Mouse (Mus musculus) liver, adult 2 months (tissue): ENCODE results near the gene Aspscr1. TPM values are rescaled to one million over a fixed set of nuclear protein-coding genes. Genes with fewer than 3 reads are reported as not detected.
A peak's percentile ranks its signal among the peaks of the same experiment; 100 is the strongest.

Experiments
- DNase-seq: peaks from one replicate; pipeline ENCODE4 v3.0.0-alpha.2; 2011; ENCODE audit warnings: low read depth, low spot score; ENCODE audit errors: extremely low read depth
- H3K27ac ChIP-seq: fragments of 200-500 bp; replicated peaks from 2 replicates; pipeline ENCODE4 v1.5.1; 2012; ENCODE audit warnings: low read depth, mild to moderate bottlenecking, control low read depth, inconsistent platforms, low read length; ENCODE audit not compliant: insufficient read depth
- H3K27me3 ChIP-seq: fragments of 200-500 bp; 2 replicates; pipeline ENCODE4 v1.6.1; 2012; ENCODE audit warnings: mild to moderate bottlenecking, moderate library complexity, low read length, inconsistent platforms; ENCODE audit not compliant: control insufficient read depth, insufficient read depth
- H3K36me3 ChIP-seq: fragments of 200-500 bp; 2 replicates; pipeline ENCODE4 v1.6.1; 2012; ENCODE audit warnings: low read length, inconsistent platforms; ENCODE audit not compliant: control insufficient read depth, insufficient read depth
- H3K4me1 ChIP-seq: fragments of 200-500 bp; 2 replicates; pipeline ENCODE4 v1.6.1; 2011; ENCODE audit warnings: low read length; ENCODE audit not compliant: control insufficient read depth, insufficient read depth
- H3K4me3 ChIP-seq: fragments of 200-500 bp; 2 replicates; pipeline ENCODE4 v1.5.1; 2011; ENCODE audit warnings: low read depth, mild to moderate bottlenecking, control low read depth, low read length, moderate library complexity; ENCODE audit not compliant: insufficient read depth
- H3K79me2 ChIP-seq: fragments of 200-500 bp; 2 replicates; pipeline ENCODE4 v1.6.1; 2012; ENCODE audit warnings: inconsistent platforms, mild to moderate bottlenecking, low read length, moderate library complexity; ENCODE audit not compliant: control insufficient read depth, insufficient read depth
- H3K9ac ChIP-seq: fragments of 200-500 bp; 2 replicates; pipeline ENCODE4 v1.6.1; 2012; ENCODE audit warnings: low read depth, mild to moderate bottlenecking, control low read depth, inconsistent platforms, low read length
- CTCF ChIP-seq: fragments of 200-500 bp; IDR thresholded peaks from 2 replicates; pipeline ENCODE4 v1.5.1; 2011; ENCODE audit warnings: low read depth, low read length, control low read depth
- POLR2A ChIP-seq: fragments of 200-500 bp; IDR thresholded peaks from 2 replicates; pipeline ENCODE4 v1.6.1; 2011; ENCODE audit warnings: low read length, control low read depth; ENCODE audit not compliant: insufficient read depth; ENCODE audit errors: extremely low read depth
- WGBS: fragments of 180-500 bp; shearing (Covaris S2); methylation state at CpG from one replicate; pipeline ENCODE4 v1.1.7; 2018; 5-methylcytosine and 5-hydroxymethylcytosine counted together
- polyA plus RNA-seq: library from polyadenylated mRNA; depleted of rRNA; stranded (reverse); fragments of >200 nt; gene quantifications from 2 replicates; pipeline ENCODE4 v1.2.3, GENCODE M21; 2012
- total RNA-seq: library from RNA; depleted of rRNA; stranded (reverse); fragments of >200 nt; gene quantifications from 2 replicates; pipeline ENCODE4 v1.2.3, GENCODE M21; 2014

Aspscr1 gene
- total and polyA plus RNA-seq, 2 experiments: 49.3 to 142 TPM

- Histone ChIP-seq H3K79me2 (no peaks in the 10 kb centered on the region), H3K9ac (peak overlapping the region; percentile 67; the same call in 1 of the 2 replicates), H3K4me1 (peaks cover 11% of the 10 kb centered on the region; the same call in 1 of the 2 replicates), H3K27ac (no peak overlapping the region), H3K27me3 (no peaks in the 10 kb centered on the region), H3K36me3 (peaks cover 4% of the 10 kb centered on the region), H3K4me3 (peak overlapping the region; percentile 42; the same call in 1 of the 2 replicates)
- TF ChIP-seq CTCF (no peak), POLR2A (0 out of 2 replicates have a peak, but pooled peaks have one; percentile 9)
- DNase-seq: no peak
- 20% methylated on average over 21 of the region's 21 CpGs for WGBS
Observed at GRCm38 (mm10) chr11:120722067-120722630, 49.4 kb downstream of the Aspscr1 start.

- TF ChIP-seq CTCF (no peak), POLR2A (no peak)
- Histone ChIP-seq H3K9ac (no peak overlapping the region), H3K27me3 (no peaks in the 10 kb centered on the region), H3K36me3 (peaks cover 4% of the 10 kb centered on the region), H3K4me1 (peaks cover 11% of the 10 kb centered on the region; the same call in 1 of the 2 replicates), H3K79me2 (no peaks in the 10 kb centered on the region), H3K4me3 (no peak overlapping the region), H3K27ac (no peak overlapping the region)
- DNase-seq: peak; percentile 33
- WGBS: 69% methylated on average over 11 of the region's 11 CpGs
Observed at GRCm38 (mm10) chr11:120722761-120723382, 50.1 kb downstream of the Aspscr1 start.

GRCm38 (mm10) chr11:120723509-120723908, 50.7 kb downstream of the Aspscr1 start:
- Histone ChIP-seq H3K36me3 (peaks cover 4% of the 10 kb centered on the region), H3K27me3 (no peaks in the 10 kb centered on the region), H3K9ac (no peak overlapping the region), H3K4me1 (peaks cover 11% of the 10 kb centered on the region; the same call in 1 of the 2 replicates), H3K4me3 (no peak overlapping the region), H3K79me2 (no peaks in the 10 kb centered on the region), H3K27ac (no peak overlapping the region)
- no peak for DNase-seq
- TF ChIP-seq CTCF (no peak), POLR2A (0 out of 2 replicates have a peak, but pooled peaks have one; percentile 17)
- WGBS: 91% methylated on average over 7 of the region's 7 CpGs

GRCm38 (mm10) chr11:120726243-120727168, 53.7 kb downstream of the Aspscr1 start:
- Histone ChIP-seq H3K79me2 (no peaks in the 10 kb centered on the region), H3K4me3 (peak overlapping the region; percentile 79), H3K27ac (peak overlapping the region; percentile 95), H3K9ac (peak overlapping the region; percentile 87), H3K27me3 (no peaks in the 10 kb centered on the region), H3K36me3 (peaks cover 4% of the 10 kb centered on the region), H3K4me1 (peaks cover 14% of the 10 kb centered on the region; the same call in 1 of the 2 replicates)
- WGBS: 12% methylated on average over 33 of the region's 36 CpGs
- no peak for TF ChIP-seq CTCF
- peak; percentile 81 for DNase-seq

- H3K27ac ChIP-seq: peak within 1 kb of the TSS; percentile 95
- peak within 1 kb of the TSS; percentile 87 for H3K9ac ChIP-seq
- peaks cover 10% of the 10 kb centered on the region; the same call in 1 of the 2 replicates for H3K4me1 ChIP-seq
- peak; percentile 95 for TF ChIP-seq POLR2A
- peak; percentile 62 for TF ChIP-seq CTCF
- no peaks in the 10 kb centered on the region for H3K79me2 ChIP-seq
- DNase-seq: peak; percentile 99
- WGBS: 2% methylated on average over 14 of the region's 14 CpGs
- peaks cover 4% of the 10 kb centered on the region for H3K36me3 ChIP-seq
- H3K4me3 ChIP-seq: peak within 1 kb of the TSS; percentile 79
- H3K27me3 ChIP-seq: no peaks in the 10 kb centered on the region
Observed at GRCm38 (mm10) chr11:120727169-120727527, 54.4 kb downstream of the Aspscr1 start, which contains the start of gene Dcxr. Gene Dcxr (minus strand): TSS chr11:120727281.
